Mouse (Mus musculus): ENCODE measurements at regions not wholly inside any gene's neighbourhood (a gene's known extent, or its start where the extent isn't known, plus 50 kb on each side); places are given as distances from the start of the nearest gene placed in this dataset.
A peak's percentile ranks its signal among the peaks of the same experiment; 100 is the strongest.

GRCm38 (mm10) chr8:26591266-26591665 is 385.9 kb upstream of the Zfp703 start:
- Histone ChIP-seq H3K27ac (no peak overlapping the region), H3K4me3 (no peak overlapping the region), H3K27me3 (ENCODE audit: poor library complexity, severe bottlenecking) (no peaks in the 10 kb centered on the region), H3K4me1 (no peaks in the 10 kb centered on the region), H3K9me3 (0 out of 2 replicates have a peak, but pooled peaks cover 4% of the 10 kb centered on the region), H3K36me3 (replicated peaks) (no peaks in the 10 kb centered on the region)
- 76% methylated on average over 3 of the region's 3 CpGs for WGBS
- DNase-seq (ENCODE audit: extremely low spot score, low spot score), result no peak

DNA sequence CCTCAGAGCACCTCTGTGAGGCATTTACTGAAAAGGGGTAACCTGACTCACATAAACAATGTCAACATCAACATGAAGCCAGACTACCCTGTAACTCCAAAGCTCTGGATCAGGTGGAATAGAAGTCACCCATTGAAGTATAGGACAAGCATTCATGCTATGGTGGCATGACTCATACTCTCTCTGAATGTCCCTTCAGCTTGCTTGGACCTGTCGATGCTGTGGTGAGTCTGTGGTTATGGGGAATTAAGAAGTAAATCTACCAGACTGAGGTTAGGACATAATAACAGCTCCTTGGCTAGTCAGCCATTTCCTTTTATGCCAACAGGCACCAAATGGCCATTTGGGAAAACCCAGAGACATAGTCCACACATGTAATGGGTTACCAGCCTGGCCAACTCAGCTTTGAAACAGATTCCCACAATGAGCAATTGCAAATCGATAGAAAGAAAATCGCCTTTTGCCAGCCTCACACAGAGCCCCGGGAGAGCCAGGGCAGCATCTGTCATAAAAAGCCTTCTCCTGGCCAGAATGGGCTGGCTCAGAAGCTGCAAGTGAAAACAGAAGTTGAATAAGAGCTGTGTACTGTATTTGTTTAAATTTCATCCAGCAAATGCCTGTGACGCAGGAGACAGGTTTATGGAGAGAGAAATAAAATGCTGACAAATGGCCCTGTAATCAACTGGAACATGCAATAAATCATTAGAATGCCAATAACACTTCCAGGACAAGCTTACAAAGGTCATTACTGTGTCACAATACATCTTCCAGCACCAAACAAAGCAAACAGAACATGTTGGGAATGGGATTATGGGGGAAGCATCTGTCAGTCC is 383.4 kb upstream of the Zfp703 start:
- Histone ChIP-seq H3K4me1 (no peaks in the 10 kb centered on the region), H3K4me3 (no peak overlapping the region), H3K9me3 (no peaks in the 10 kb centered on the region), H3K27me3 (ENCODE audit: poor library complexity, severe bottlenecking) (no peaks in the 10 kb centered on the region), H3K36me3 (replicated peaks) (no peaks in the 10 kb centered on the region), H3K27ac (no peak overlapping the region)
- 91% methylated on average over 5 of the region's 5 CpGs for WGBS
- no peak for DNase-seq (ENCODE audit: extremely low spot score, low spot score)

GRCm38 (mm10) chr8:26594369-26594920 is 382.7 kb upstream of the Zfp703 start:
- DNase-seq (ENCODE audit: extremely low spot score, low spot score), result no peak
- 85% methylated on average over 11 of the region's 11 CpGs for WGBS
- no peaks in the 10 kb centered on the region for H3K4me1 ChIP-seq
- no peaks in the 10 kb centered on the region for H3K9me3 ChIP-seq
- no peaks in the 10 kb centered on the region for H3K36me3 ChIP-seq (replicated peaks)
- H3K27ac ChIP-seq, result no peak overlapping the region
- no peak overlapping the region for H3K4me3 ChIP-seq
- H3K27me3 ChIP-seq (ENCODE audit: poor library complexity, severe bottlenecking), result no peaks in the 10 kb centered on the region

DNA sequence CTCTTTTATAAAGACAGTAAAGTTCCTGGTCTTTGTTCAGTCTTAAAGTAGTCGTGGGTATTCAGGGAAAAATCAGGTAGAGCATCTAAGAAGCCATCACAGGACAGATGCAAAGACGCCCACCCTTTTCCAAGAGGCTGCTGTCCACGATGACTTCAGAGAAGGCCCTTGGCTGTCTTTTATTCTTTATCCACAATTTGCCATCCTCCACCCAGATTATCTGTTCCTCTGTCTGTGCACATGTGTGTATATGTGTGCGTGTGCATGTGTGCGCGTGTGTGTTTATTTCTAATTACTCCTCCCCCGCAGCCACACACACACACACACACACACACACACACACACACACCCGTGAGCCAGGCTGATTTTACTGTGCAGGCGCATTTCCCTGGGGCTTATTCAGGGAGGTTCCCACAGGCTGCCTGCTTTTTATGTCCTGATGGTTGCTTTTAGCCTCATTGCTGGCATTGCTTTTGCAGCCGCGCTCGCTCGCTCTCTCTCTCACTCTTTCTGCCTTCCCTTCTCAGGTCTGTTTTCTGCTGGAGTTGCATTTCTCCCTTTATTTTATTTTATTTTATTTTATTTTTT is 381.6 kb upstream of the Zfp703 start:
- Histone ChIP-seq H3K27ac (no peak overlapping the region), H3K36me3 (replicated peaks) (no peaks in the 10 kb centered on the region), H3K27me3 (ENCODE audit: poor library complexity, severe bottlenecking) (no peaks in the 10 kb centered on the region), H3K4me3 (no peak overlapping the region), H3K9me3 (no peaks in the 10 kb centered on the region), H3K4me1 (no peaks in the 10 kb centered on the region)
- DNase-seq (ENCODE audit: extremely low spot score, low spot score), result no peak
- 89% methylated on average over 13 of the region's 13 CpGs for WGBS

- no peak overlapping the region for H3K4me3 ChIP-seq
- no peaks in the 10 kb centered on the region for H3K36me3 ChIP-seq (replicated peaks)
- H3K27ac ChIP-seq, result no peak overlapping the region
- H3K4me1 ChIP-seq, result no peaks in the 10 kb centered on the region
- 68% methylated on average over 7 of the region's 7 CpGs for WGBS
- no peak for DNase-seq (ENCODE audit: extremely low spot score, low spot score)
- H3K9me3 ChIP-seq, result no peaks in the 10 kb centered on the region
- H3K27me3 ChIP-seq (ENCODE audit: poor library complexity, severe bottlenecking), result no peaks in the 10 kb centered on the region
Measured at GRCm38 (mm10) chr8:26596665-26597362, 380.3 kb upstream of the Zfp703 start.

- Histone ChIP-seq H3K4me3 (no peak overlapping the region), H3K9me3 (no peaks in the 10 kb centered on the region), H3K27ac (no peak overlapping the region), H3K36me3 (replicated peaks) (no peaks in the 10 kb centered on the region), H3K27me3 (ENCODE audit: poor library complexity, severe bottlenecking) (no peaks in the 10 kb centered on the region), H3K4me1 (no peaks in the 10 kb centered on the region)
- 86% methylated on average over 8 of the region's 8 CpGs for WGBS
- DNase-seq (ENCODE audit: extremely low spot score, low spot score), result no peak
Measured at GRCm38 (mm10) chr8:26598520-26598919, 378.6 kb upstream of the Zfp703 start.

DNA sequence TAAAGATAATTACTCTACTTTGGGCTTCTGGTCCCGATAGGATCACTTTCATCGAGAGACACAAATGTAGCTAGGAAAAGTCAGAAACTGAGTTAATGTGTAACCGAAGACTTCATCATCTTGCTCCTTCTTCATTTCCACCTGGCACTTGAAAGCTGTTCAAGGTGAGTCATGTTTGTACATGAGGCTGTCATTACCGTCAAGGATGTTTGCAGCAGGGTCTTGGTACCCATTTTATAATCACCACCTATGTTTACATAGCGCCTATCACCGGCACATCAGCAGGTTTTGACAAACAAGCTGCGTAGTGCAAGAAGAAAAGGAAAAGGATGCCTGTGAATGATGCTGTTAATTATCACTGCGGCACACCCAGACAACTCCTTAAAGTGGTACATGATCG is 377.0 kb upstream of the Zfp703 start:
- Histone ChIP-seq H3K27me3 (ENCODE audit: poor library complexity, severe bottlenecking) (no peaks in the 10 kb centered on the region), H3K4me1 (no peaks in the 10 kb centered on the region), H3K27ac (no peak overlapping the region), H3K9me3 (no peaks in the 10 kb centered on the region), H3K4me3 (no peak overlapping the region), H3K36me3 (replicated peaks) (no peaks in the 10 kb centered on the region)
- whole genome bisulfite sequencing, result 94% methylated on average over 9 of the region's 9 CpGs
- DNase-seq (ENCODE audit: extremely low spot score, low spot score), result no peak

DNA sequence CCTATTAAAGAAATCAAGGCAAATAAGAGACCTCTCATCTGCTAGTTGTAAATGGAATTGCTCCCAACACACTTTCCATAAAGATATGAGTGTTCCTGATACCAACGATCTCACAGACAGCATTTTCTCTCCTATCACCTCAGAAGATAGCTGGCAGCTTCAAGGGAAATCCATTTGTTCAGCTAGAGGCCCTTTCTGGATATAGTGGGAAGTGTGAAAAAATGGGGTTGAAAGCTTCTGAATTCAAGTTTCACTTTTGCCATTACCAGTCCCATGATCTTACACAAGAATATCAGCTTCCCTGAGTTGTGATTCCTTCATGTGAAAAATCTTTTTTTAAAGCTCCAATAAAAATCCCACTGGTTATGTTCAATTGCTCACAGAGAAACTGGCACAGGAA is 369.1 kb upstream of the Zfp703 start:
- H3K36me3 ChIP-seq (replicated peaks), result no peaks in the 10 kb centered on the region
- H3K4me3 ChIP-seq, result no peak overlapping the region
- WGBS, result 92% methylated on average over 1 of the region's 1 CpGs
- no peaks in the 10 kb centered on the region for H3K4me1 ChIP-seq
- DNase-seq (ENCODE audit: extremely low spot score, low spot score), result no peak
- H3K27ac ChIP-seq, result no peak overlapping the region
- peaks cover 15% of the 10 kb centered on the region; the same call in 1 of the 2 replicates for H3K9me3 ChIP-seq
- no peaks in the 10 kb centered on the region for H3K27me3 ChIP-seq (ENCODE audit: poor library complexity, severe bottlenecking)

DNA sequence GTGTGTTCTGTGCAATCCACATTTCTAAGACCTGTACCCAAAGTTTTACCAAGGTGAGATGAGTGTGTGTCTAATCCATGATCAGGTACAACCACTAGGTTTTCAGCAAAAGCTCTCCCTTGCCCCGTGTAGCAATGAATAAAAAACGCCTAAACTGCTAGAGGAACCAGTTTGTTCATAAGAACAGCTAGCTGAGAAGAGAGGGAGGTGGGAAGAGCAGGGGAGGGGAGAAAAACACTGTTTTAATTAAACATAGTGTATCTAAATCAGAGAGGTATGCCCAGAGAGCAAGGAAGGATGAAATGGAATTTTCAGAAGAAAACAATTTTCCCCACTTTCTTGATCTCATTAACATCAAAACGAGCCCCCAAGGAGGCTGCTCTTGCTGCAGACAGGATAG is 368.5 kb upstream of the Zfp703 start:
- no peak overlapping the region for H3K4me3 ChIP-seq
- 72% methylated on average over 3 of the region's 3 CpGs for WGBS
- no peaks in the 10 kb centered on the region for H3K36me3 ChIP-seq (replicated peaks)

DNA sequence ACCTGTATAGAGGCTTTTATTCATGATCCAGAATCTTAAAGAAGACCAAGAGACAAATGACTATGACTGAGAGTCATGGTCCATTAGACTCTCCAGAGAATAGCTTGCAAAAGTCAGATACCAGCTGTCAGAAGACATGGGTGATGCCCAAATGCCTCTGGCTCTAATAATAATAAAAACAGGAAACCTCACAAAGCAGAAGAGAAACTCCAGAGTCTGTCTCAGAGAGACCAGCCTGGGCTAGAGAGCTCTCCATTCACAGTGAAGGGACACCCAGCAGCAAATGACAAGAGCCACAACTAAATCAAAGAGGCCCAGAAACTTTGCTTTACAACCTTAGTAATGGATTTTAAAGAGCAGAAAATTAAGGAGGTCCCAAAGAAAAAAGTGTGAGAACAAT is 365.0 kb upstream of the Zfp703 start:
- Histone ChIP-seq H3K27me3 (ENCODE audit: poor library complexity, severe bottlenecking) (no peaks in the 10 kb centered on the region), H3K36me3 (replicated peaks) (no peaks in the 10 kb centered on the region), H3K4me3 (no peak overlapping the region), H3K27ac (no peak overlapping the region), H3K9me3 (peaks cover 10% of the 10 kb centered on the region; the same call in 1 of the 2 replicates), H3K4me1 (no peaks in the 10 kb centered on the region)
- DNase-seq (ENCODE audit: extremely low spot score, low spot score), result no peak

More for the DNA sequence above, 368.5 kb upstream of the Zfp703 start:
- DNase-seq (ENCODE audit: extremely low spot score, low spot score), result no peak
- no peaks in the 10 kb centered on the region for H3K4me1 ChIP-seq
- no peaks in the 10 kb centered on the region for H3K27me3 ChIP-seq (ENCODE audit: poor library complexity, severe bottlenecking)
- no peak overlapping the region for H3K27ac ChIP-seq
- peaks cover 15% of the 10 kb centered on the region; the same call in 1 of the 2 replicates for H3K9me3 ChIP-seq

DNA sequence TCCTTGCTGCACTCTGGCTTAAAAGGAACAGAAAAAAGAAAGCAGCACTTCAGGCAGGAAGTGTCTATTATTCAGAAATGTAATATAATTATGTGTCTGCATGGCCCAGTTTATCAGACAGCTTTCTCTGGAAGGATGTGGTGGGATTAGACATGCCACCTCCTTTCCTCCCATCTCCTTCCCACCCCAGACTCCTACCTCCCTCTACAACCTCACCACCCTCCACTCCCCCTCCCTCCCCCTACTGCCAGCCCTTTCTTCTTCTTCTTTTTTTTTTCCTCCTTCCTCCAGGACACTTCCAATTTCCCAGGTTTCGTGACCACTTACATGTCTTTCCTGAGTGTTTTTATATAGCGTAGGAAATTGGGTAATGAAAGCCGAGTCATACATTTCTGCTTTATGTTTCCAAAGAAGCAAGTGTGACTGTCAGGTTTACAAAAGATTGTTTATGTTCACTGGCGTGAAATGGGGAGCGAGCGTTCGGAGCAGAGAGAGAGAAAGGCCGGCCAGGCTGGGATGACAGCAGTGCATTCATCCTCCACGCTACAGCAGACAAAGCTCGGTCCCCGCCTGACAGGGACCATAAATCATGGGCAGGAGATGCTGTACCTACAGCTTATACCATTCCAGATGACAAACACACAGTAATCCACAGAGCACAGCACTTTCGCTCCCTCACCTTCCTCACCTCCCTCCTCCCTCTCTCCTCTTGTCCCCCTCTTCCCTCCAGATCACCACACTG is 354.6 kb upstream of the Zfp703 start:
- Histone ChIP-seq H3K4me1 (peaks cover 32% of the 10 kb centered on the region), H3K27ac (peak overlapping the region; percentile 63), H3K27me3 (ENCODE audit: poor library complexity, severe bottlenecking) (0 out of 2 replicates have a peak, but pooled peaks cover 3% of the 10 kb centered on the region), H3K36me3 (replicated peaks) (no peaks in the 10 kb centered on the region), H3K4me3 (peak overlapping the region; percentile 26; the same call in 1 of the 2 replicates), H3K9me3 (no peaks in the 10 kb centered on the region)
- no peak for DNase-seq (ENCODE audit: extremely low spot score, low spot score)
- 27% methylated on average over 12 of the region's 12 CpGs for WGBS

GRCm38 (mm10) chr8:26626186-26626585 is 350.9 kb upstream of the Zfp703 start:
- WGBS, result 93% methylated on average over 14 of the region's 14 CpGs
- Histone ChIP-seq H3K27me3 (ENCODE audit: poor library complexity, severe bottlenecking) (0 out of 2 replicates have a peak, but pooled peaks cover 3% of the 10 kb centered on the region), H3K9me3 (no peaks in the 10 kb centered on the region), H3K4me1 (peaks cover 36% of the 10 kb centered on the region), H3K4me3 (no peak overlapping the region), H3K27ac (no peak overlapping the region), H3K36me3 (replicated peaks) (no peaks in the 10 kb centered on the region)
- DNase-seq (ENCODE audit: extremely low spot score, low spot score), result no peak
